Mouse (Mus musculus) frontal cortex, postnatal 36 days (tissue): Measurements from ENCODE around the gene Nfat5.
A peak's percentile ranks its signal among the peaks of the same experiment; 100 is the strongest.

ENCODE experiments used
- DNase-seq, 2 experiments: peaks; one replicate each; pipeline ENCODE4 v3.0.0; 2022; ENCODE audit warnings: low spot score in 2 of 2

The Nfat5 gene

DNA sequence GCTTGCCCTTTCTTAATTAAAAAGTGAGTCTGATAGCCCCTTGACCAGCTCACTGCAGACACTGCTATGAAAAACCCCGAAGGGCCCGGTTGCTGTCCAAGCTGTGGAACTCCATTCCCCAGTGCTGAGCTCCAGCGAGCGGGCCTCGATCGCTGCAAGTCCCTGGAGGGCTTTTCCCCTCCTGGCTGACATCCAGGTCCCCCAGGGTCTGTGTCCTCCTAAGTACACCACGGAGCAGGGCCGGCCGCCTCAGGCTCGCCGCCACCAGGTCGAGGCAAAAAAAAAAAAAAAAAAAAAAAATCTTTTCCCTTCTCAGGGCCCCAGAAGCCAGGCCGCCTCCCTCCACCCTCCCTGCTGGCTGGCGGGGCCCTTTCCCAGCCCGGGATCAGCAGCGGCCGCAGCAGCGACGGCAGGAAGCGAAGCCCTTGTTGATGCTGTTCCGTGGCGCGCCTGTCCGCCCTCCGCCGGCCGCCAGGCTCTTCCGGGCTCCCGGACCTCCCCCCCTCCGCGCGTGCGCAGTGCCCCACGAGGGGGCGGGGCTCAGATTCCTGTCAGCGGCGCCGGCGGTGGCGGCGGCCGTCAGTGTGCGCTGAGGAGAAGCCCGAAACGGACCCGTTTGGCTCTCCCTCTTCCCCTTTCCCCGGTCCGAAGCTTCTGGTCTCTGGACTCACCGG, at the start of gene Nfat5:
Nfat5 (plus strand) TSS at position 543 of the 674 bp plus-strand sequence.
- DNase-seq, result peak; percentile 98 to 100

DNA sequence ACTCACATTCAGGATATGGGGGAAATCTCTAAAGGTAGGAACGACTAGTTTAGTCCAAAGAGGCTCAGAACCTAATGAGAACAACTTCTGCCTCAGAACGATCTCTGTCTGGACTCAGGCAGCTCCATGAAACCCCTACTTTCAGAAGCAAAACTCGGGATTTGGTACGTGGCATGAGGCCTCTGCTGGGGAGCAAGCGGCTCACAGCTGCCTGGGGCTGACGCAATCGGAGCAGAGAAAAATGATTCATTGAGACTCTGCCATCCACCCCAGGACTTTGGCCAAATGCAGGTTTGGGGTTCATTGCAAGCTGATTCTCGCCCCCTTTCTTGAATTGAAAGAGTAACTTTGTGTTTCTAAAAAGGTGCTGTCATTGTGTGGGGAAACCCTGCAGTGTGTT, 49.1 kb upstream of the Nfat5 start:
- no peak for DNase-seq

DNA sequence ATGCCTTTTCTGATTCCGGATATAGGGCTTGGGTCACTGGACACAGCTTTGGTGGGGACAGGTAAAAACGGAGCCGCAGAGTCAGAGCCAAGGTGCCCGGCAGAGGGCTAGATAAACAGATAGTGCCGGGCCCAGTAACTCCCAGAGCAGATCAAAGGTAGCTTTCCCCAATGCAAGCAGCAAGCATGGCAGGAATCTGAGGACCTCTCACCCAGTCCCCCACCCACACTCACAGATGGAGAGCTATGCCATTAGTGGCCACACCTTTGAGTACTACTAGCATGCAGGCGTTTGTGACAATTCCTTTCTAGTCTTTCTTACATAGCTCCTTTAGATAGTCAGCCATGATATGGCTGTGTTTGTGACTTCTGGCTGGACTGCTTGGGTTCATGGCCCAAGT, 44.8 kb upstream of the Nfat5 start:
- DNase-seq, result no peak

- no peak for DNase-seq
Measured at GRCm38 (mm10) chr8:107251481-107252104, 41.7 kb upstream of the Nfat5 start.

GRCm38 (mm10) chr8:107253121-107253520, 40.1 kb upstream of the Nfat5 start:
- no peak for DNase-seq

GRCm38 (mm10) chr8:107254403-107254802, 38.9 kb upstream of the Nfat5 start:
- DNase-seq, result no peak

- peak in 1 of 2 experiments; percentile 11 for DNase-seq
Measured at GRCm38 (mm10) chr8:107254951-107255457, 38.3 kb upstream of the Nfat5 start.

DNA sequence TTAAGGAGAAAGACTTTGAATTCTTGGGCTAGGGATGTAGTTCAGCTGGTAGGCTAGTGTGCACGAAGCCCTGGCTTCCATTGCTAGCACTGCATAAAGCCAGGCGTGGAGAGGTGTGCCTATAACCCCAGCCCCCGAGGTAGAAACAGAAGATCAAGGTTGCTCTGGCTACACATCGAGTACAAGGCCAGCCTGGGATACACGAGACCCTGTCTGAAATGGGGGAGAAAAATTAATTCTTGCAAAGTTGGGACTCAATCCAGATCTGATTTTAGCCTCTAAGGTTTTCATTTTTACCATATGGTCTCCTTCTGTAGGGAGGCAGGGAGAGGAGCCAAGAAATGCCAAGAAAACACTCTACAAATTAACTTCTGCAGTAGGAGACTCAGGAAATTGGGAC, 36.0 kb upstream of the Nfat5 start:
- peak; percentile 30 to 65 for DNase-seq

GRCm38 (mm10) chr8:107260120-107260519, 33.1 kb upstream of the Nfat5 start:
- DNase-seq, result peak in 1 of 2 experiments; percentile 25

GRCm38 (mm10) chr8:107261172-107261571, 32.1 kb upstream of the Nfat5 start:
- no peak for DNase-seq

DNA sequence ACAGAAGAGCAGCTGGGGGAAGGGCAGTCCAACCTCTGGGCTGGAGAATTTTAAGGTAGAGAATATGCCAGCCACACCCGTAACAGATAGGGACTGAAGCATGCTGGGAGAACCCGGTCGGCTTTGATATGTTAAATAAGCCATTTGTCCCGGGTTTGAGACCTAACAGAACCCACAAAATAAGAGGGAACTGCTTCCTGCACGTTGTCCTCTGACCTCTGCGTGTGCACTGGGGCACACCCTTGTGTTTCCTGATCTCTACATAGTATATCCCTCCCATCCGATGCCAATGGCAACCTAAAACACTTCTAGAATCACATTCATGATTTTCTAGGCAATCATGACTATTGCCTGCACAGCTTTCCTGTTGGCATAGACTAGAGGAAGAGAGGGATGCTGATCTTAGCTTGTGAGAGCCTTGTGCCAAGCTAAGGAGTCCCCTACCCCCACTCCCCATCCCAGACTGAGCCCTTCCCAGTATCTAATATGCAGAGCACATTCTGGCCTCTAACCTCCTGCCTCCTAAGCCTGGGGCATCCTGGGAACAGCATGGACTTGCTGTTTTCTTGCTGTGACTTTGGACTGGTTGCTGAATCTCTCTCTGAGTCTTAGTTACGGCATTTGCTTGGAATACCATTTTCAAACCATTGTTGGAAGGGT, 31.1 kb upstream of the Nfat5 start:
- no peak for DNase-seq

DNA sequence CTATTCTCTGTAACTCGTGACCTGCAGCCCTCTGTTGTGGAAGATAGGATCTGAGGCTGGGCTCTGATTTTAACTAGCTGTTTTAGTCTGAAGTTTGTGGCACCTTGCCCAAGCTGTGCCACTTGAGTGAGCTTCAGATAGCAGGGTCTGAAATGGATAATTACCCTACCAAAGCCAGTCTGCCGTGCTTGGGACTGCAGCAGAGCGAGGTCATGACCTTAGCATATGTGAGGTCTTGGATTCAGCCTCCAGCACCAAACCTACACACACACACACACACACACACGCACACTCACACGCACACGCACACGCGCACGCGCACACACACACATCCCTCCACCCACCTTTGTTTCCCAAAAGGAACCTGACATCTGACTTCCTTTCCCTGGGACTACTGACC, 27.5 kb upstream of the Nfat5 start:
- DNase-seq, result no peak

GRCm38 (mm10) chr8:107268501-107268900, 24.8 kb upstream of the Nfat5 start:
- no peak for DNase-seq

DNA sequence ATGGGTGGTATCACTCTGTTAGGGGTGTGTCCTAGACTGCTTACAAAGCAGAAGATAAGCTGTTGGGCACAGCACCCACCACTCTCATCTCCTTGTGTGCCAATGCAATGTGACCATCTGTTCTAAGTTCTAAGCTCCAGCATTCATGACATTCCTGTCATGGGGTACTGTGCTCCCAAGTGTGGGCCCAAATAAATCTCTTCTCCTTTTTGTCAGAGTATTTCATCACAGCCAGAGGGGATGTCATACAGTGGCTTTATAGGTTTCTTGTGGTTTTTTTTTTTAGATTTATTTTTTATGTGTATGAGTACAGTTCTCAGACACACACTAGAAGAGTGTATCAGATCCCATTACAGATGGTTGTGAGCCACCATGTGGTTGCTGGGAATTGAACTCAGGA, 24.1 kb upstream of the Nfat5 start:
- DNase-seq, result no peak

DNA sequence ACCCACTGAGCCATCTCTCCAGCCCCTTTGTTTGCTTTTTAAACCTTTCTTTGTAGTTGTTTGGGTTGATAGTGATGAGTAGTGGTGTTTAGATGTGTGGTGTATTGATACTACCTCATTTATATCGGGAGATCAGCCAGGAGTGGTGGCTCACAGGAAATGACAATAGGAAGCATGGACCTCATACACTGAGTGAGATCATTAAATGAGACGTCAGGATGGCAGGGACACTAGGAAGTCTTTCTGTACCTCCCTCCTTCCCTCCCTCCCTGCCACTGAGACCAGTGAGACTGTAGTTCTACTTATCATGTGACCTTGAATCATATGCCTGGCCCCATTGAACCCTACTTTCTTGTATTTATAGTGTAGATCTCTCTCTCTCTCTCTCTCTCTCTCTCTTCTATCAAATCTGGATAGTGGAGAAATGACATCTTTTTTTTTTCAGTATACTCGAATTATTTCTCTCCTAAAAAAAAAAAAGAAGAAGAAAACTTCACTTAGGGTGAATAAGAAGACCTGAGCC, 23.6 kb upstream of the Nfat5 start:
- DNase-seq, result no peak

GRCm38 (mm10) chr8:107270287-107270686, 23.0 kb upstream of the Nfat5 start:
- no peak for DNase-seq

GRCm38 (mm10) chr8:107270751-107271150, 22.5 kb upstream of the Nfat5 start:
- no peak for DNase-seq

GRCm38 (mm10) chr8:107277323-107277883, 15.9 kb upstream of the Nfat5 start:
- no peak for DNase-seq

- DNase-seq, result no peak
Measured at GRCm38 (mm10) chr8:107278571-107278970, 14.7 kb upstream of the Nfat5 start.

- no peak for DNase-seq
Measured at GRCm38 (mm10) chr8:107286686-107287085, 6.6 kb upstream of the Nfat5 start.

- no peak for DNase-seq
Measured at GRCm38 (mm10) chr8:107287522-107287921, 5.7 kb upstream of the Nfat5 start.

DNA sequence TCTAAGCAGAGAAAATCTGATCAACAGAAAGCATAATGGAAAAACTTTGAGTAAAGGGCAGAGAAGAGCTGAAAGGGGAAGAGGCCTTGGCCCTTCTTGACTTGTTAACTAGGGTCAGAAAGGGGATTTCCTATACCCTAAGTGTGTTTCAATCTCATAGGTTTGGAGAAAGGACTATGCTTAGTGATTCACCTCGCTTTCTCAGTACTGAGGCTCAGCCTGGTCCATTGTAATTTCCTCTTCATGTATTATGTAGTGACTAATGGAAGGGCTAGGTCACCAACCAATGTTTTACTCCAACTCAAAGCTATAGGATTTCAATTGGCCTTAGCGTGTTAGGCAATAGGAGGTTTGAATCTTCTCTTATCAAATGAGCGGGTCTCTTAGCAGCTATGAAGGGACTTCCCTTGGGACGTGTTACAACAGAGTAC, 2.1 kb upstream of the Nfat5 start:
- no peak for DNase-seq
